Mouse (Mus musculus): ENCODE data around the gene Tfpi.

The Tfpi gene

DNA sequence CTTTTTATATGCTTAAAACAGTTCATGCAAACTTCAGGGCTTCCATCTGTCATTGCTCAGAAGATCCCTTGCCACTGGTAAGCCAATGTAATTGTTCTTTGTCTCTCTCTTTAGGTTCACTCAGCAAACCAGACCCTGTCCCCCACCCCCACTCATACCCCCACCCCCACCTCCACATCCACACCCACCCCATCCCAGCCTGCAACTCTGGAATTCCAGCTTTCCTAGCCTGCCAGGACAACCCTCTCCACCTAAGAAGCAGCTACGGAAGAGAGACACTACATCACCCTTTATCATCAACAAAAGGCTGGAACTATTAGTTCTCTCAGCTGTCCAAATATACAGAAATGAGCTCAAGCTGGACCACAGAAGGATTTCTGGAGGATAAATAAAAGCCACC is 974 bp downstream of the Tfpi start:
- no peak for DNase-seq (ENCODE audit: extremely low spot score, low read depth, low spot score)

DNA sequence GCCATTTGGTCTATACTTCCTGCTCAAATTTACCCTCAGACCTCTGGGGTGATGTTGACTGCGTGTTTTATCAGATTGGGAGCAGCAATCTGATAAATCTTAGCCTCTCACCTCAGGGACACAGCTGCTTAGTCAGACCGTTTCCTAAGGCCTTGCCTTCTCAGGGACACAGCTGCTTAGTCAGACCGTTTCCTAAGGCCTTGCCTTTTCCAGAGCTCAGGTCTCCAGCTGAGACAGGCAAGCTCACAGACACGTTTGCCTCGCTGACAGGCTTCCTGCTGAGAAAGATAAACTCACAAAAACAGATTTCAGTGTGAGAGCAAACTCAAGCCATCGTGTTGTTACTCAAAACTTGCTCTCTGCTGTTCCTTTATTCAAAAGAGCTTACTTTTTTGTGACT is 1.9 kb downstream of the Tfpi start:
- no peak for DNase-seq (ENCODE audit: extremely low spot score, low read depth, low spot score)

DNA sequence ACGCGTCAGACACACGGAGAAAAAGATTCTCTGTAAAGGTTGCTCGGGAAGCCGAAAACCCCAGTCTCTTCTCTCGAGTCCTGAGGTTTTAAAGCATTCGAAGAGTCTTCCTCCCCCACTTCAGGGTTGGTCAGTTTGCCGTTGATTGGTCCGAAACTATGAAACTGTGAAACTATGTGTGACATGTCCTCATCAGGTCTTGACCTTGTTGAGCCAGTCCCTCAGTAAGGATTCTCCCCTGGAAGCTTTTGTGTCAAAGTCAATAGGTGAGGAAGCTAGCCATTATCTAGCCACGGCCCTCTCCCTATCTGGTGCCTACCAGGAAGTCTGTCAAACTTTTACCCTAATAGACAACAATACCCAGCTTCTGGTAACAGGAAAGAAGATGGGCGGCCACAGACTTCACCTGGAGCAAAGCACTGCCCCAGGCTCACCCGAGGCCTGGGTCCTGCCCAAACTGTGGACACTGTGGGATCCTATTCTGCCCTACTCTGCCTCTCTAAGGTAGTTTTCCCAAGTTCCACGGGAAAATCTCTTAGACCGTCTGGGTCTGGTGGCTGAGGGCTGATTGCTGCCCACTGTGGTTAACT is 2.5 kb downstream of the Tfpi start:
- no peak for DNase-seq (ENCODE audit: extremely low spot score, low read depth, low spot score)

DNA sequence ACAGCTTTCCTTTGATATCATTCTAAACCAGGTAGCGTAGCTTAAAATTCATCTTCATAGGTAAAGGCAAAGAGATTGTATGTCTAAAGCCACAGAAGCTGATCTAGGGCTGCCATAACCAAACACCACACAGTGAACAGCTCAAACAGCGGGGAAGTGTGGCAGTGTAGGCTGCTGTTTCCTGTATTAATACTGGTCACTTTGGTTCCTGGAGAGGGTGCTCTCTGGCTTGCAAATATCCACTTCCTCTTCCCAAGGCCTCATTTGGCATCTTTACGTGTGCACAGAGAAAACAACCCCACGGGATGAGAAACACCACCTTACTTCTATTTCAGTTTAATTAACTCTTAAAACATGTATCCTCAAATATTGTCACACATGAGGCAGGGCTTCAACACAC is 9.2 kb downstream of the Tfpi start:
- no peak for DNase-seq (ENCODE audit: extremely low spot score, low read depth, low spot score)

DNA sequence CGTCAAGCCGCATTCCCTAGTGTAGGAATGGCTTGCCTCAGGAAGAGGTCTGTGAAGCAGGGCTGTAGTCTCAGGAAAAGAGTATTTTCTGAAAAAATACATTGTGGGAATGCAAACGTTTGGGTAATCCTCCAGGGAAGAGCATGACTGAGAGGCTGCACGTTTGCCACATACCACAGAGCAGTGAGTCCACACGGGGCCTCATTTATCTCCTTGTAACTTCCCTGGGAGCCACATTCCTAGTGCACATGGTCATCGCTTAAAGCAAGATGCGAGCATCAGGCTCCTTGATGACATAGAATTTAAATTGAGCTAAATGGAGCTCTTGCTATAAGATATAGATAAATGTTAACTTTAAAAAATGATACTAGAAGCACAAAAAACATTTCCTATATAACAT is 11.6 kb downstream of the Tfpi start:
- DNase-seq (ENCODE audit: extremely low spot score, low read depth, low spot score), result no peak

DNA sequence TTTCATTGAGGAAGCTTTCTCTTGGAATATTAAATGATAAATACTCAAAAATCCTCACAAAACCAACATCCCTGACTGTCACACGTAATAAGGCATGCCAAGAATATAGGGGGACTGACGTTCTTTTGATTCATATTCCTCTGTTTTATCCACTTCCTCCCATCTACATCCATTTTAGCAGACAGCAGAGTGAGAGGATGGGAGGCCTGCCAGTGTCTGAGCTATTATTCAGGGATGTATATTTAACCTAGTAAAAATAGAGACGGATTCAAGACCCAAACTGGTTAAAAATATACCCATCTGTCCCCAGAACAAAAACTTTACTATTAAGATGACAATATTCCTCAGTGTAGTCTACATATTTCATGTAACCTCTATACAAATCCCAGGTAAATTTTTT is 14.2 kb downstream of the Tfpi start:
- no peak for DNase-seq (ENCODE audit: extremely low spot score, low read depth, low spot score)

DNA sequence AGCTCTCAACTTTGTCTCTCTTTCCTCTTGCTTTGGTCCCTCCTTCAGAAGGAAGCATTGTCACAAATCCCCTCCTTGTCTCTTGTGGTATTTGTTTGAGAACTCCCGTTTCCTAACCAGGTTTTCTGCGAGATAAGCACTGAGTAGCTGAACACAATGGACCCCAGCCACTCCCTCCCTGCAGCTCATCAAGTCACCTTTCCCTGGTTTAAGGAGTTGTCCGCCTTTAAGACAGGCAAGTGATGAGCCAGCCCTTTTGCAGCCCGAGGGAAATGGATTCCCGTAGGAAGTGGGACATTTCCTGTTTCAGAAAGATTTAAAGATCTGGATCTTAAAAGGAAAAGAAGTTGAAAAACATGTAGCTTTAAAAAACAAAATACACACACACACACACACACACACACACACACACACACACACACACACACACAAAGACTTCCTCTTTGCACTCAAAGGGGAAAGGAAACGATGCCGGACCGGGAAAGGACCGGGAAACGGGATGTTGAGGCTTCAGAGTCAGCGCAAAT is 16.9 kb downstream of the Tfpi start:
- DNase-seq (ENCODE audit: extremely low spot score, low read depth, low spot score), result no peak

DNA sequence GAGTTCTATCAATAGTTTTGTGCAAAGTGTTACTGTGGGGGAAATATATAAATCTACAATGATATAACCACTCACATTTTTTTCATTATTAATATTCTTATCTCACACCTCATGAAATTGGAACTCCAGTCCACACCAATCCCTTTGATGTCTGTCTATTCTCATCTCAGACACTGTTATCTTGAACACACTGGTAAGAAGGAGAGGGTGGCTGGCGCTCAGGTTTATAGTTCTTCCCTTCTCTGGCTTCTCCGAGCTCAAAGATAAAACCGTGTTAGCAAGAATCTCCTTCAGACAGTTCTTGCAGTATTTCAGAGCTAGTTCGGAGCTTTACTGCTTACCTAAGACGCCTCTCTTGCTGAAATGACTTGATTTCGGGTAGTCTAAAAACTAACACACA is 19.4 kb downstream of the Tfpi start:
- DNase-seq (ENCODE audit: extremely low spot score, low read depth, low spot score), result no peak

DNA sequence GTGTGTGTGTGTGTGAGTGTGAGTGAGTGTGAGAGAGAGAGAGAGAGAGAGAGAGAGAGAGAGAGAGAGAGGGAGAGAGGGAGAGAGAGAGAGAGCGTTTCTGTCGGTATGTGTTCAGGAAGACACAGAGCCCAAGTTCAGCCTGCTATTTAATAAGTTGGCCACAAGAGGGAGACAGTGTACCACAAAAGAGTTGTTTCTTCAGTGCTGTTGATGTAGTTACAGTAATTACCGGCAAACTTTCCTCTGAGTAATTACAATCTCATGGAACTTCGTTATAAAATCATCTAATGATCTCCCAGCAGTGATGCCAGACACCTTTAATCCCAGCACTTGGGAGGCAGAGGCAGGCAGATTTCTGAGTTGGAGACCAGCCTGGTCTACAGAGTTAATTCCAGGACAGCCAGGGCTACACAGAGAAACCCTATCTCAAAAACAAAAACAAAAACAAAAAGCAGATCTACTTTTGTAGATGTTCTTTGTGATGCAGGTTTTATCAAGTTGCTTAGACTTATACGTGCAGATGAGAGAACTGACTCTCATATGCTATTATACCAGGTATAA is 21.3 kb downstream of the Tfpi start:
- DNase-seq (ENCODE audit: extremely low spot score, low read depth, low spot score), result peak; percentile 87

DNA sequence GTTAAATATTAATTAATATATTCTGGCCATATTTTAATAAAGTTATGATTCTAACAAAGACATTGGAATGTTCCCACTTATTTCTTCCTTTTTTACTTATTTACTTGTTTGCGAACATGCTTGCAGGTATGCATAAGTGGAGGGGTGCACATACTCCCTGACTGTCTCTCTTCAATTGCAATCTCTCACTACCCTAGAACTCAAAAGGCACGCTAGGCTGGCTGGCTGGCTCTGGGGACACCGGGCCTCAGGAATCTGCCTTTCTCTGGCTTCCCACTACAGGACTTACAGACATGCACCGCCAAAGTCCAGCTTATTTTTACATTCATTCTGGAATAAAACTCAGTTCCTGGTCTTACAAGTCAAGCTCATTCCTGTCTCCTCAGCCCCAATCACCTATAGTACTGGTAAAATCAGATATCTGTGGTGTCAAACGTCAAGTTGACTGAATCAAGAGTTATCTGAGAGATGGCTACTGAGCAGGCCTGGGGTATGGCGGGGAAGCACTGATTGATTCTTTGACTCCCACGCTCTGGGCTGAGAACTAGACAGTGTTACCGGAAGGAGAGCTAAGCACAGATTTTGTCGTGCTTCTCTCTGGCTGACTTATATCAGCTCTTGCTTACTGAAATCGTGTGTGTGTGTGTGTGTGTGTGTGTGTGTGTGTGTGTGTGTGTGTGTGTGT is 21.9 kb downstream of the Tfpi start:
- DNase-seq (ENCODE audit: extremely low spot score, low read depth, low spot score), result no peak

DNA sequence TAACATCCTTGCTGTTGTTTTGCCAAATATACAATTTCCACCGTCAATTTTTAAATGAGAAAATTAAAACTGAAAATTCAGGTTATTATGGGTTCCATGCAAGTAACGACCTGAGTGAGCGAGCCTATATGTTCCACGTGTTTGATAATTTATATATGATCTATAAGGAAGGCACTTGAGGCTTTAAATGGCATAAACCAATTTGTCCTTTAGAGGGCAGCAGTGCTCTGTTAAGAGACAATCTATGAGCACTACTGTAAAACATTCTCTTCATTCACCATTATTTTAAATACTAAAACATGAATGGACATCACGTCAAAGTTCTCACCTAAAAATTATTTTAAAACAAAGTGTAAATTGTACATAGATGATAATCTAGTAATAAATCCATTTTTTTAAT is 22.5 kb downstream of the Tfpi start:
- peak; percentile 56 for DNase-seq (ENCODE audit: extremely low spot score, low read depth, low spot score)

DNA sequence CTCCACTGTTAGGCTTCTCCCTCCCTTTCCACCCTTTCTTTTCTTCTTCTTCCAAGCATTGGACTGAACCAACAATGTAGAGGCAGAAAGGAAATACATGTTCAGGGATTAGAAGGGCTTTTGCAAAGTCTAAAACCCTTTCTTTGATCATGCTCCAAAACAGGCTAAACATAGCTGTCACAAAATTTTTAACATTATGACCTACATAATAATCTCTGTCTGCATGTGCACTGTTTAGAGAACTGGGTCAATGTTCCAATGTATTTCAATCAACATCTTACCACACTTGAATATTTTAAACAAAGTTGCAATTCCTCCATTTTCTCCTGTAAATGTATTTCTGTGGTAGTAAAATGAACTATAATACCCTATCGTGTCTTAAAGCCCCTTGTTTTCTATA is 31.1 kb downstream of the Tfpi start:
- no peak for DNase-seq (ENCODE audit: extremely low spot score, low read depth, low spot score)

DNA sequence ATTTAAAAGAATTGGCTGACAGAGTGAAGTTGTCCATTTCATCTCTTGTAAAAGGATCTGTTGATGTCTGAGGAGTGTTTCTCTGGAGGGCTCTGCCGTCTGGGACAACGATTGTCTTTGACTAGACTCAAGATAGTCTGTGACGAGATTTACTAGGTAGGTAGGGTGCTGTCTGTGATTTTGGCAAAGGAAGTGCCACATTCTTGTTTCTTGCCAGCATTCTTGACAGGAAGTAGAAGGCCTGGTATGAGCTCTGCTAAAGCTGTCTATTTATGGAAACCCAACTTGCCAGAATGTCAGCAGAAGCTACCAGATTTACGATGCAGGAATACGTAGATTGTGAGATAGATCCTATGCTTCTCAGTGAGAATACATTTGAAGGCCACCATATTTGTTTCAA is 34.6 kb downstream of the Tfpi start:
- no peak for DNase-seq (ENCODE audit: extremely low spot score, low read depth, low spot score)

DNA sequence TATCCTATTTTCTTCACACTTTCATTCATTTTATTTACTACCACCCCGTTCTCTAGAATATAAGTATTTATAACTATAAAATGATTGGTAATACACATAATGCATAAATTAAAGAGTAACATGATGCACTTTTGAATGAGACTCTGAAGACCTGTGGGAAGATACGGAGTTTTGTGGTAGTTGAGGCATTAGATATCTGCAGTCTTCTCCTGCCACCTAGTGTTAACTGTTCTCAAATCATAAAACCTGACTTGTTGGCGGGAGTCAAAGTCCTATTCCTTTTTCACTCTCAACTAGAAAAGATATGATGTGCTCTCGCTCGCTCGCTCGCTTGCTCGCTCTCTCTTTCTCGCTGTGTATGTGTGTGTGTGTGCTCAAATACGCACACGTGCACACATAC is 46.9 kb downstream of the Tfpi start:
- DNase-seq (ENCODE audit: extremely low spot score, low read depth, low spot score), result no peak

DNA sequence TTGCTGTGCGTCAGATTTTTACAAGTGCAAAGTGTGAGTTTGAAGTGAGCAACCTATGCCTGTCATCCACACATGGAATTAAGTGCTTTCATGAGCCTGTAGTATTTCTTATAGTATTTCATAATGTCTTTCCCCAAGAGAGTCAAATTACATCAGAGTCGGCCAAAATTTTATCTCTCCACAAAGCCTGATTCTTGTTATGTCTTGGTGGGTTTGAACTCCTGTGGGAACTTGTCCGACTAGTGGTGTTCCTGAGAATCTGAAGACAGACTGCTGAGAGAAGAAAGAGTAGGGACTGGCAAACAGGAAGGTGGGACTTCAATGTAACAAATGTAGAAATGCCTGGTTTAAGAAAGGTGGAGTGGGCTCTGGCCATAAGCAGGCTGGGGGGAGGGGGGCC is 47.7 kb downstream of the Tfpi start:
- DNase-seq (ENCODE audit: extremely low spot score, low read depth, low spot score), result no peak

DNA sequence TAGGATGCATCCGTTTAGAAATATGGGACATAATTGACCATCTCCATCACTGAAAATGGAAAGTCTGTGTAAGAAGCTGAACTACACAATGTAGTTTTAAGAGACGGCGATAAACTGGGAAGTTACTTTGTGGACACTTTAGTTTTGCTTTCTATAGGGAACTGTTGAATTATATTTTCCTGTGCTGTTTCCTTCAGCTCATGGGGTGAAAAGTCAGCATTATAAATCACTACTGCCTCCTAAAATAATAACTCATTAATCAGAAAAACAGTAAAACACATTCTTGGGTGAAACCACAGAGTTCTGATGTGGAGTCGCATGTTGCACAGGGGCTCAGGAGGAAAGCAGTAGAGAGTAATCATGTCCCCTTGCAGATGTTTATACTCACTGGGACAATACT is 50.0 kb downstream of the Tfpi start:
- no peak for DNase-seq (ENCODE audit: extremely low spot score, low read depth, low spot score)

DNA sequence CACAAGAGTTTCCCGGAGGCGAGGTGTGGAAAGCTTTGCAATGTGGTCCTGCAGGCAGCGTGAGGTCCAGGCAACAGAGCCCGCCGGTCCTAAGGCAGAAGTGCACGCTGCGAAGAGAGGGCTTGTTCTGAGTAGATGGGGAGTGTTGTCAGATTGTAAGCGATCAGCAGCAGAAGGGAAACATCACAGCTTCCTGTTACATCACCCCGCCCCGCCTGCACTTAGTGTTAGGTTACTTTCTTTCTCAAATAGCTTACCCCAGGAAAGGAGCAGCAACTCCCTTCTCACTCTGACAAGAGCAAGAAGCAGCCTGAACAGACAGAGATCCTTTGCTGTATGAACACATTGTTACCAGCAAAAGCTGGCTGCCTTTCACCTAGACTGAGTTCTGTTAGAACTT is 51.4 kb downstream of the Tfpi start, which contains the start of gene Calcrl:
Gene Calcrl (minus strand): TSS at position 274 of the 400 bp plus-strand sequence.
- peak; percentile 42 for DNase-seq (ENCODE audit: extremely low spot score, low read depth, low spot score)

DNA sequence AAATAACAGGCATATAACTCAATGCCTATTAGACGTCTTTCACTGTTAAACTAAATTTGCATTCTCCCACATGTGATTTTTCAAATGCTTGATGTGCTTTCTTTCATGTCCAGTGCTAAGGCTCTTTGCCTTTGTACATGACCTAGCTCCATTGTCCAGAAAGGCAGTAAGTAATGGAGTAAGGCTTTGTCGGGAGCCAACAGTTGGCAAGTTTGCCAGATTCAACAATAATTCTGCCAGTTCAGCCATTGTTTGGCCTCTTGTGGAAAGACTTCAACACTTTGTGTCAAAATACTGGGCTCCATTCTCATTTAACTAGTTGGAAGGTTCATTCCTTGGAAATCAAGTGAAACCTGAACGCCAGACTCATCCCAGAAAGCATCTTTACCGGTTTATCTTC is 60.1 kb downstream of the Tfpi start:
- DNase-seq (ENCODE audit: extremely low spot score, low read depth, low spot score), result no peak

DNA sequence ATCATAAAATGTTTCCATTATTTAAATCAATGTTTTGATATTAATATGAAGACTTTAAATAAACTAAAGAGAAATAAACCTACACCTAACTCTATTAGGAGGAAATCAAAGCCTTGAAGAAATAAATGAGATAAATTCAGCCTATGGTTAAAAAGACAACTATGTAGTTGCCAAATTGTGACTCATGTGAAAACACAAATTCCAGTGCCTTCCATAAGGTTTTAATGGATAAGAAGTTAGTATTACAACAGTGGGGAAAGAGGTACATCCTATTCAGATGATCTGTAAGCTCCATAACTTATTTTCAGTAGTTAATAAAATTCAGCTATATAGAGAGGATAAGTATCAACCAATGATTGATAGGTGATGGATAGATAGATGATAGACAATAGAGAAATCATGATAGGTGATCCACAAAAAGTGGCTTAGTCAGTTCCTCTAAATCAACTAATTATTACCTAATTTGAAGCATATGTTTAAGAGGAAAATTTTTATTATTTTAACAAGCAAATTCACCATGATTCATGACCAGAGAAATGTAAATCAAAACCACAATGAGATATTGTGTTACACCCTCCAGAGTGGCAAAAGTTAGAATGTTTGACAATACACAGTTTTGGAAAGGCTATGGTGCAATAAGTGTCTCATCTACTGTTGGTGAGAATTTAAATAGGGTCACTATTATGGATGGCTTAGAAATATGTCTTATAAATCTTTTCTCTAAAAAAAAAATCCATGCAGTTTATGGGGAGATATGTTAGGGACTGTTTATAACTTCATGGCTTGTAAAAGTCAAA is 66.6 kb downstream of the Tfpi start:
- no peak for DNase-seq (ENCODE audit: extremely low spot score, low read depth, low spot score)

DNA sequence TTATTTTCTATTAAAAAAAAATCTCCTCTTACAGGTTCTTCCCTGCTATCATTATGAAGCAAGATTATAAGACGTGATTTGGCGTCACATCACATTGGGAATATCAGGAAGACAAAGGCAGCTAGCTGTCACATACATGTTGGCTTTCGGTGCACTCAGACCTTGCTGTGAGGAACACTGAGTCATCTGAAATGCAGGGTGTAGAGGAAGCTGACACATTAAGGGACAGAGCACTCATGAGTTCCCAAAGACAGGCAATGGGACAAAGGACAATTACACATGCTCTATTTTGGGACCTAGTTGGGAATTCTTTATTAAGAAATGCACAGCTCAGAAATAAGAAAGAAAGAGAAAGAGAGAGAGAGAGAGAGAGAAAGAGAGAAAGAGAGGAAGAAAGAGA is 71.7 kb downstream of the Tfpi start:
- no peak for DNase-seq (ENCODE audit: extremely low spot score, low read depth, low spot score)

DNA sequence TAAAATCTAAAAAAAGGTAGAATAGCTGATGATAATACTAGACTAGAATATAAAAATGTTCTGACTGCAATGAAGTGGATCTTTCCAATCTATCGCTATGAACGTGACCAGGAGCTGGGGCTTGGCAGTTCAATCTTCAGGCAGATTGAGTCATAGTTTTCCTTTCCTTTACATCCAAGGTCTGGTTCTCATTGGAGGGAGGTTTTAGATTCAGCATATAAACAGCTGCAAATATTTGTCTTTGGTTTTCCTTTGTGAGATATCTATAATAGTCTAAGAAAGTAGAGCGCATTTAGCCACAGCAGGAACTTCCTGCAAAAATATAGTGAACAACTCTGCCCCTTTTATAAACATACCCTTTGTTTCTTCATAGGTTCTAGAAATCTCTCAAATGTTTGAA is 73.9 kb downstream of the Tfpi start:
- no peak for DNase-seq (ENCODE audit: extremely low spot score, low read depth, low spot score)

DNA sequence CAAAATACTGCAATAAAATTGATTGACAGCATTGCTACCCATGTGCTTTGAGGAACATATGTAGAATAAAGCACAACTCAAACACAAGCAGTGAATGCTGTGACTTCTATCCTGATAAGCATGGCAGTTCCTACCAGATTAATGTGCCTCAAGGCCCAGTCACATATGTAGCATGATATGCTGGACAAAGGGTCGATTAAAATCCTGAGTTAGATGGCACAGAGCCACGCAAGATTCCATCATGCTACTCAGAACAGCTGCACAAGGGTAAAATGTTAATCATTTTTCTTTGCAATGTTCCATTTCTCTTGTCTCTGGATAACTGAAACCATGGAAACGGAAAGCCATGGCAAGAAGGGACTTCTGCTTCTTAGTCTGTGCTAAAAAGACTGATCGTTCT is 80.0 kb downstream of the Tfpi start:
- no peak for DNase-seq (ENCODE audit: extremely low spot score, low read depth, low spot score)

Measured in hindlimb bud, embryonic 11.5 days (tissue).